Mouse (Mus musculus): Measurements from ENCODE around the gene Nkg7. TPM values are rescaled to one million over a fixed set of nuclear protein-coding genes. Genes with fewer than 3 reads are reported as not detected.

The Nkg7 gene
- total RNA-seq, 2 experiments from 2014 or later: not detected

- no peak for DNase-seq (ENCODE audit: low spot score in 2 of 2)
- H3K27ac ChIP-seq: no peak overlapping the region
- no peak overlapping the region for H3K4me3 ChIP-seq
- TF ChIP-seq CTCF (conservative IDR thresholded peaks at IDR 0.05): no peak
Observed at GRCm38 (mm10) chr7:43429500-43429899, 7.4 kb upstream of the Nkg7 start.

GRCm38 (mm10) chr7:43432891-43433290 lies 4.0 kb upstream of the Nkg7 start:
- H3K27ac ChIP-seq: no peak overlapping the region
- no peak overlapping the region for H3K4me3 ChIP-seq
- DNase-seq (ENCODE audit: low spot score in 2 of 2): no peak
- no peak for TF ChIP-seq CTCF (conservative IDR thresholded peaks at IDR 0.05)

GRCm38 (mm10) chr7:43434676-43435075 lies 2.2 kb upstream of the Nkg7 start:
- H3K4me3 ChIP-seq: no peak overlapping the region
- no peak for DNase-seq (ENCODE audit: low spot score in 2 of 2)
- no peak overlapping the region for H3K27ac ChIP-seq
- TF ChIP-seq CTCF (conservative IDR thresholded peaks at IDR 0.05): no peak

GRCm38 (mm10) chr7:43438611-43439010 lies 1.7 kb downstream of the Nkg7 start:
- TF ChIP-seq CTCF (conservative IDR thresholded peaks at IDR 0.05): no peak
- DNase-seq (ENCODE audit: low spot score in 2 of 2): no peak
- no peak overlapping the region for H3K27ac ChIP-seq
- no peak overlapping the region for H3K4me3 ChIP-seq

GRCm38 (mm10) chr7:43440482-43440881 lies 3.6 kb downstream of the Nkg7 start, which contains the start of gene Cldnd2:
Gene Cldnd2 (plus strand): TSS chr7:43440782.
- no peak for TF ChIP-seq CTCF (conservative IDR thresholded peaks at IDR 0.05)
- no peak within 1 kb of the TSS for H3K4me3 ChIP-seq
- DNase-seq (ENCODE audit: low spot score in 2 of 2): no peak
- no peak within 1 kb of the TSS for H3K27ac ChIP-seq

GRCm38 (mm10) chr7:43441071-43441470 lies 4.2 kb downstream of the Nkg7 start:
- H3K4me3 ChIP-seq: no peak overlapping the region
- no peak for TF ChIP-seq CTCF (conservative IDR thresholded peaks at IDR 0.05)
- no peak overlapping the region for H3K27ac ChIP-seq
- DNase-seq (ENCODE audit: low spot score in 2 of 2): no peak

GRCm38 (mm10) chr7:43442684-43443083 lies 5.8 kb downstream of the Nkg7 start:
- peak overlapping the region; percentile 79 for H3K4me3 ChIP-seq
- no peak for TF ChIP-seq CTCF (conservative IDR thresholded peaks at IDR 0.05)
- DNase-seq (ENCODE audit: low spot score in 2 of 2): no peak
- peak overlapping the region; percentile 97 for H3K27ac ChIP-seq

- DNase-seq (ENCODE audit: low spot score in 2 of 2): peak; percentile 60 to 65
- peak overlapping the region; percentile 79 for H3K4me3 ChIP-seq
- no peak for TF ChIP-seq CTCF (conservative IDR thresholded peaks at IDR 0.05)
- peak overlapping the region; percentile 97 for H3K27ac ChIP-seq
Observed at GRCm38 (mm10) chr7:43443126-43443916, 6.4 kb downstream of the Nkg7 start.

- no peak for TF ChIP-seq CTCF (conservative IDR thresholded peaks at IDR 0.05)
- peak within 1 kb of the TSS; percentile 79 for H3K4me3 ChIP-seq
- peak; percentile 92 to 96 for DNase-seq (ENCODE audit: low spot score in 2 of 2)
- peak within 1 kb of the TSS; percentile 97 for H3K27ac ChIP-seq
Observed at GRCm38 (mm10) chr7:43443917-43444293, 7.0 kb downstream of the Nkg7 start, which contains the start of the genes Etfb and Gm45233. Gene Etfb (plus strand): TSS chr7:43444083. Gene Gm45233 (plus strand): TSS chr7:43444128.

GRCm38 (mm10) chr7:43447801-43448200 lies 10.9 kb downstream of the Nkg7 start:
- no peak for TF ChIP-seq CTCF (conservative IDR thresholded peaks at IDR 0.05)
- no peak for DNase-seq (ENCODE audit: low spot score in 2 of 2)
- H3K4me3 ChIP-seq: no peak overlapping the region
- H3K27ac ChIP-seq: no peak overlapping the region

- no peak overlapping the region for H3K27ac ChIP-seq
- H3K4me3 ChIP-seq: no peak overlapping the region
- no peak for DNase-seq (ENCODE audit: low spot score in 2 of 2)
- TF ChIP-seq CTCF (conservative IDR thresholded peaks at IDR 0.05): no peak
Observed at GRCm38 (mm10) chr7:43448246-43448645, 11.4 kb downstream of the Nkg7 start.

- no peak for TF ChIP-seq CTCF (conservative IDR thresholded peaks at IDR 0.05)
- no peak overlapping the region for H3K4me3 ChIP-seq
- no peak overlapping the region for H3K27ac ChIP-seq
- DNase-seq (ENCODE audit: low spot score in 2 of 2): no peak
Observed at GRCm38 (mm10) chr7:43449811-43450210, 12.9 kb downstream of the Nkg7 start.

GRCm38 (mm10) chr7:43451726-43452125 lies 14.9 kb downstream of the Nkg7 start:
- DNase-seq (ENCODE audit: low spot score in 2 of 2): no peak

GRCm38 (mm10) chr7:43452609-43453008 lies 15.7 kb downstream of the Nkg7 start:
- Histone ChIP-seq H3K27ac (no peak overlapping the region), H3K4me3 (no peak overlapping the region)
- TF ChIP-seq CTCF (conservative IDR thresholded peaks at IDR 0.05): peak; percentile 63
- DNase-seq (ENCODE audit: low spot score in 2 of 2): no peak

More at GRCm38 (mm10) chr7:43451726-43452125, 14.9 kb downstream of the Nkg7 start:
- Histone ChIP-seq H3K4me3 (no peak overlapping the region), H3K27ac (no peak overlapping the region)
- no peak for TF ChIP-seq CTCF (conservative IDR thresholded peaks at IDR 0.05)
